Mouse (Mus musculus): Measurements from ENCODE around the gene Pgap3.

Gene Pgap3

GRCm38 (mm10) chr11:98381651-98382050 lies 18.6 kb downstream of the Pgap3 start:
- no peak for DNase-seq (ENCODE audit: low spot score)

GRCm38 (mm10) chr11:98380106-98380505 lies 20.2 kb downstream of the Pgap3 start:
- DNase-seq (ENCODE audit: low spot score) = no peak

- no peak for DNase-seq (ENCODE audit: low spot score)
Measured at GRCm38 (mm10) chr11:98379379-98379778, 20.9 kb downstream of the Pgap3 start.

- no peak for DNase-seq (ENCODE audit: low spot score)
Measured at GRCm38 (mm10) chr11:98377787-98378186, 22.5 kb downstream of the Pgap3 start.

- DNase-seq (ENCODE audit: low spot score) = no peak
Measured at GRCm38 (mm10) chr11:98376756-98377155, 23.5 kb downstream of the Pgap3 start.

- DNase-seq (ENCODE audit: low spot score) = no peak
Measured at GRCm38 (mm10) chr11:98374266-98374665, 26.0 kb downstream of the Pgap3 start.

GRCm38 (mm10) chr11:98373244-98373643 lies 27.0 kb downstream of the Pgap3 start:
- no peak for DNase-seq (ENCODE audit: low spot score)

GRCm38 (mm10) chr11:98372406-98372805 lies 27.9 kb downstream of the Pgap3 start:
- DNase-seq (ENCODE audit: low spot score) = peak; percentile 74

- peak; percentile 56 for DNase-seq (ENCODE audit: low spot score)
Measured at GRCm38 (mm10) chr11:98371556-98372240, 28.6 kb downstream of the Pgap3 start.

GRCm38 (mm10) chr11:98370588-98370987 lies 29.7 kb downstream of the Pgap3 start:
- no peak for DNase-seq (ENCODE audit: low spot score)

- DNase-seq (ENCODE audit: low spot score) = no peak
Measured at GRCm38 (mm10) chr11:98369337-98369736, 31.0 kb downstream of the Pgap3 start.

- no peak for DNase-seq (ENCODE audit: low spot score)
Measured at GRCm38 (mm10) chr11:98367863-98368186, 32.5 kb downstream of the Pgap3 start.

GRCm38 (mm10) chr11:98367171-98367862 lies 33.0 kb downstream of the Pgap3 start:
- no peak for DNase-seq (ENCODE audit: low spot score)

GRCm38 (mm10) chr11:98366290-98366689 lies 34.0 kb downstream of the Pgap3 start:
- no peak for DNase-seq (ENCODE audit: low spot score)

GRCm38 (mm10) chr11:98364410-98364809 lies 35.9 kb downstream of the Pgap3 start:
- DNase-seq (ENCODE audit: low spot score) = no peak

- DNase-seq (ENCODE audit: low spot score) = no peak
Measured at GRCm38 (mm10) chr11:98363817-98364216, 36.5 kb downstream of the Pgap3 start.

- peak; percentile 64 for DNase-seq (ENCODE audit: low spot score)
Measured at GRCm38 (mm10) chr11:98360866-98361521, 39.3 kb downstream of the Pgap3 start.

GRCm38 (mm10) chr11:98358161-98359083 lies 41.9 kb downstream of the Pgap3 start, which contains the start of gene Stard3:
Gene Stard3 (plus strand): TSS chr11:98358368.
- DNase-seq (ENCODE audit: low spot score) = peak; percentile 92

- DNase-seq (ENCODE audit: low spot score) = no peak
Measured at GRCm38 (mm10) chr11:98357396-98358160, 42.7 kb downstream of the Pgap3 start.

- no peak for DNase-seq (ENCODE audit: low spot score)
Measured at GRCm38 (mm10) chr11:98356625-98357394, 43.5 kb downstream of the Pgap3 start.
